Mouse (Mus musculus): ENCODE measurements around the gene Gm20388. TPM values are rescaled to one million over a fixed set of nuclear protein-coding genes. Genes with fewer than 3 reads are reported as not detected.

Gm20388 gene
- total RNA-seq, 1 experiment from 2014 or later = 10.0 TPM

GRCm38 (mm10) chr8:121158812-121159211 is 1248.2 kb downstream of the Gm20388 start:
- ATAC-seq (replicated peaks; ENCODE audit: insufficient number of reproducible peaks, low FRiP score, low TSS enrichment, poor library complexity, severe bottlenecking) = no peak

- ATAC-seq (replicated peaks; ENCODE audit: insufficient number of reproducible peaks, low FRiP score, low TSS enrichment, poor library complexity, severe bottlenecking) = no peak
These were observed 1250.8 kb downstream of the Gm20388 start for GRCm38 (mm10) chr8:121161437-121161836.

GRCm38 (mm10) chr8:121162413-121162812 is 1251.8 kb downstream of the Gm20388 start:
- no peak for ATAC-seq (replicated peaks; ENCODE audit: insufficient number of reproducible peaks, low FRiP score, low TSS enrichment, poor library complexity, severe bottlenecking)

GRCm38 (mm10) chr8:121162906-121163695 is 1252.5 kb downstream of the Gm20388 start:
- ATAC-seq (replicated peaks; ENCODE audit: insufficient number of reproducible peaks, low FRiP score, low TSS enrichment, poor library complexity, severe bottlenecking) = no peak

- ATAC-seq (replicated peaks; ENCODE audit: insufficient number of reproducible peaks, low FRiP score, low TSS enrichment, poor library complexity, severe bottlenecking) = no peak
These were observed 1253.4 kb downstream of the Gm20388 start for GRCm38 (mm10) chr8:121164017-121164469.

GRCm38 (mm10) chr8:121168033-121168432 is 1257.4 kb downstream of the Gm20388 start:
- ATAC-seq (replicated peaks; ENCODE audit: insufficient number of reproducible peaks, low FRiP score, low TSS enrichment, poor library complexity, severe bottlenecking) = no peak

GRCm38 (mm10) chr8:121170116-121170515 is 1259.5 kb downstream of the Gm20388 start:
- ATAC-seq (replicated peaks; ENCODE audit: insufficient number of reproducible peaks, low FRiP score, low TSS enrichment, poor library complexity, severe bottlenecking) = no peak

- ATAC-seq (replicated peaks; ENCODE audit: insufficient number of reproducible peaks, low FRiP score, low TSS enrichment, poor library complexity, severe bottlenecking) = no peak
These were observed 1260.2 kb downstream of the Gm20388 start for GRCm38 (mm10) chr8:121170626-121171552.

GRCm38 (mm10) chr8:121172567-121172966 is 1261.9 kb downstream of the Gm20388 start:
- no peak for ATAC-seq (replicated peaks; ENCODE audit: insufficient number of reproducible peaks, low FRiP score, low TSS enrichment, poor library complexity, severe bottlenecking)

GRCm38 (mm10) chr8:121174178-121174577 is 1263.5 kb downstream of the Gm20388 start:
- ATAC-seq (replicated peaks; ENCODE audit: insufficient number of reproducible peaks, low FRiP score, low TSS enrichment, poor library complexity, severe bottlenecking) = no peak

GRCm38 (mm10) chr8:121174721-121175539 is 1264.3 kb downstream of the Gm20388 start:
- no peak for ATAC-seq (replicated peaks; ENCODE audit: insufficient number of reproducible peaks, low FRiP score, low TSS enrichment, poor library complexity, severe bottlenecking)

GRCm38 (mm10) chr8:121175540-121176090 is 1265.0 kb downstream of the Gm20388 start:
- ATAC-seq (replicated peaks; ENCODE audit: insufficient number of reproducible peaks, low FRiP score, low TSS enrichment, poor library complexity, severe bottlenecking) = no peak

GRCm38 (mm10) chr8:121176291-121176690 is 1265.7 kb downstream of the Gm20388 start:
- ATAC-seq (replicated peaks; ENCODE audit: insufficient number of reproducible peaks, low FRiP score, low TSS enrichment, poor library complexity, severe bottlenecking) = peak; percentile 54; the same call in 1 of the 2 replicates

- ATAC-seq (replicated peaks; ENCODE audit: insufficient number of reproducible peaks, low FRiP score, low TSS enrichment, poor library complexity, severe bottlenecking) = no peak
These were observed 1270.0 kb downstream of the Gm20388 start for GRCm38 (mm10) chr8:121180474-121181284.

GRCm38 (mm10) chr8:121181285-121181884 is 1270.7 kb downstream of the Gm20388 start:
- ATAC-seq (replicated peaks; ENCODE audit: insufficient number of reproducible peaks, low FRiP score, low TSS enrichment, poor library complexity, severe bottlenecking) = no peak

- ATAC-seq (replicated peaks; ENCODE audit: insufficient number of reproducible peaks, low FRiP score, low TSS enrichment, poor library complexity, severe bottlenecking) = peak; percentile 57
These were observed 1277.1 kb downstream of the Gm20388 start for GRCm38 (mm10) chr8:121187491-121188364.

Measured in monocyte, adult 5-6 weeks (primary cell).